Comparison of ENCODE assay signal across 21 mouse cellular contexts in genomic region chr2:101818986-101819764, GRCm38 (mm10).
A peak's percentile ranks its signal among the peaks of the same experiment; 100 is the strongest.
DNase-seq lines count a peak whose midpoint lies in the region; ATAC-seq and TF ChIP-seq lines count a peak whose summit lies in the region.
"Had no signal": no experiment of that assay in that cellular context is flagged by ENCODE, and none has a peak within 500 bp of the region (broad histone marks: within the 10 kb centered on the region; RNA-seq: fewer than 3 reads in every experiment).

No protein-coding gene starts in this region.

- no peak overlapping the region for H3K27ac ChIP-seq in kidney, adult 2 months (ENCODE audit: insufficient read depth, low read depth, low read length)
- H3K27ac ChIP-seq in midbrain, embryonic 13.5 days = no peak overlapping the region
- H3K27ac ChIP-seq: embryonic facial prominence, embryonic 13.5 days; hindbrain, embryonic 12.5 days had no signal

- no peaks in the 10 kb centered on the region for H3K27me3 ChIP-seq in kidney, adult 2 months (replicated peaks; ENCODE audit: control insufficient read depth, insufficient read depth, low read length)
- H3K27me3 ChIP-seq in midbrain, embryonic 13.5 days = no peaks in the 10 kb centered on the region
- H3K27me3 ChIP-seq: embryonic facial prominence, embryonic 13.5 days; hindbrain, embryonic 12.5 days had no signal

- 67% methylated on average over 7 of the region's 7 CpGs for WGBS in kidney, adult 2 months
- WGBS in midbrain, embryonic 13.5 days = 84% methylated on average over 7 of the region's 7 CpGs

- peaks cover 1% of the 10 kb centered on the region; the same call in 1 of the 2 replicates for H3K4me1 ChIP-seq in kidney, adult 2 months (ENCODE audit: control insufficient read depth, insufficient read depth, low read length)
- H3K4me1 ChIP-seq in midbrain, embryonic 13.5 days (replicated peaks) = no peaks in the 10 kb centered on the region

- no peak overlapping the region for H3K9ac ChIP-seq in midbrain, embryonic 13.5 days (replicated peaks)
- H3K9ac ChIP-seq: embryonic facial prominence, embryonic 13.5 days; hindbrain, embryonic 12.5 days had no signal

- H3K4me2 ChIP-seq in midbrain, embryonic 13.5 days (replicated peaks) = no peak overlapping the region
- H3K4me2 ChIP-seq: embryonic facial prominence, embryonic 13.5 days; hindbrain, embryonic 12.5 days had no signal

- no peak for TF ChIP-seq POLR2A in kidney, adult 2 months (IDR thresholded peaks at IDR 0.05; ENCODE audit: low read depth, low read length)

- no peak for TF ChIP-seq CTCF in kidney, adult 2 months (conservative IDR thresholded peaks at IDR 0.05; ENCODE audit: insufficient read depth, insufficient read length, low read depth, low read length)

- peak; percentile 27 for DNase-seq in kidney, adult 2 months
- no peak for DNase-seq in kidney, adult 11 months
- DNase-seq in retina, postnatal 1 day = peak; percentile 71
- DNase-seq in retina, embryonic 14.5 days (ENCODE audit: low spot score) = no peak
- DNase-seq in Muller cell, postnatal 12 days (ENCODE audit: inconsistent ontology term) = peak; percentile 86
- no peak for DNase-seq in cerebellum, adult 18-20 months
- DNase-seq: adrenal gland, postnatal 10 days; cerebellum, adult 11-12 months; cerebellum, adult 9-11 months; cerebellum, postnatal 36 days; gastrocnemius, postnatal 36 days; heart, adult 18-20 months; heart, postnatal 10 days; heart, postnatal 4 days; kidney, adult 18-20 months had no signal

- H3K9me3 ChIP-seq in midbrain, embryonic 13.5 days = no peaks in the 10 kb centered on the region
- H3K9me3 ChIP-seq: embryonic facial prominence, embryonic 13.5 days; hindbrain, embryonic 12.5 days had no signal

- no peak overlapping the region for H3K4me3 ChIP-seq in kidney, adult 2 months (ENCODE audit: insufficient read depth, low read depth, low read length)
- no peak overlapping the region for H3K4me3 ChIP-seq in midbrain, embryonic 13.5 days (replicated peaks)
- H3K4me3 ChIP-seq: embryonic facial prominence, embryonic 13.5 days; hindbrain, embryonic 12.5 days had no signal

- ATAC-seq in inflammation-experienced regulatory T-cells, adult 6 months = peak; percentile 51
- no peak for ATAC-seq in midbrain, embryonic 13.5 days
- ATAC-seq: forebrain, embryonic 14.5 days; hindbrain, embryonic 16.5 days had no signal

- no peaks in the 10 kb centered on the region for H3K36me3 ChIP-seq in kidney, adult 2 months (ENCODE audit: control insufficient read depth, insufficient read depth, low read length)
- H3K36me3 ChIP-seq in midbrain, embryonic 13.5 days = no peaks in the 10 kb centered on the region
- H3K36me3 ChIP-seq: embryonic facial prominence, embryonic 13.5 days; hindbrain, embryonic 12.5 days had no signal

Comparison
In these comparisons a context has a peak if more than half of its experiments do, and no peak if none do; other contexts are left out.
1. DNase-seq: peak in kidney, adult 2 months (single experiment), retina, postnatal 1 day (single experiment) and Muller cell, postnatal 12 days (single experiment); none in kidney, adult 11 months (single experiment), retina, embryonic 14.5 days (single experiment) and cerebellum, adult 18-20 months (0 of 2).